Mouse (Mus musculus) embryo, embryonic 11.5 days (tissue): Measurements from ENCODE around the gene Teddm2.
"Not testable (repeated sequence)": the region's sequence is repeated elsewhere in the genome, so short reads cannot be mapped to it uniquely, and the experiment has no call there.

Experiments
- DNase-seq: peaks from one replicate; pipeline ENCODE4 v3.0.0-alpha.2; 2012; ENCODE audit warnings: low read depth, low spot score

The Teddm2 gene

GRCm38 (mm10) chr1:153904236-153904635, 4.2 kb upstream of the Teddm2 start:
- no peak for DNase-seq

DNA sequence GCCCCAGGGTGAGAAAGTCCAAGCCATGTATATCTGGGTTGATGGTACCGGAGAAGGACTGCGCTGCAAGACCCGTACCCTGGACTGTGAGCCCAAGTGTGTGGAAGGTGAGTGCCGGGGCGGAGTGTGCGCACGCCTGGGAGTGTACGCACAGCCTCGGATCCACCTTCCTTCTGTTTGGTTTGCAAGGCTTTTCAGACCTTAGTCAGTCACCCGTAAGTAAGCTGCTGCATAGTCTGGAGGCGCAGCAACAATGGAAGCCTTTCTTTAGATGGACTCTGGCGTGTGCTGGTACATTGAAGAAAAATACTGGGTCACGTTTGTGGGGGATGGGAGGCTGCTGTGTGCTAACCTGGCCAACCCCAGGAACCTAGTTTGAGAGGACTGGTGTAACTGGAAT, 3.0 kb upstream of the Teddm2 start:
- no peak for DNase-seq

DNA sequence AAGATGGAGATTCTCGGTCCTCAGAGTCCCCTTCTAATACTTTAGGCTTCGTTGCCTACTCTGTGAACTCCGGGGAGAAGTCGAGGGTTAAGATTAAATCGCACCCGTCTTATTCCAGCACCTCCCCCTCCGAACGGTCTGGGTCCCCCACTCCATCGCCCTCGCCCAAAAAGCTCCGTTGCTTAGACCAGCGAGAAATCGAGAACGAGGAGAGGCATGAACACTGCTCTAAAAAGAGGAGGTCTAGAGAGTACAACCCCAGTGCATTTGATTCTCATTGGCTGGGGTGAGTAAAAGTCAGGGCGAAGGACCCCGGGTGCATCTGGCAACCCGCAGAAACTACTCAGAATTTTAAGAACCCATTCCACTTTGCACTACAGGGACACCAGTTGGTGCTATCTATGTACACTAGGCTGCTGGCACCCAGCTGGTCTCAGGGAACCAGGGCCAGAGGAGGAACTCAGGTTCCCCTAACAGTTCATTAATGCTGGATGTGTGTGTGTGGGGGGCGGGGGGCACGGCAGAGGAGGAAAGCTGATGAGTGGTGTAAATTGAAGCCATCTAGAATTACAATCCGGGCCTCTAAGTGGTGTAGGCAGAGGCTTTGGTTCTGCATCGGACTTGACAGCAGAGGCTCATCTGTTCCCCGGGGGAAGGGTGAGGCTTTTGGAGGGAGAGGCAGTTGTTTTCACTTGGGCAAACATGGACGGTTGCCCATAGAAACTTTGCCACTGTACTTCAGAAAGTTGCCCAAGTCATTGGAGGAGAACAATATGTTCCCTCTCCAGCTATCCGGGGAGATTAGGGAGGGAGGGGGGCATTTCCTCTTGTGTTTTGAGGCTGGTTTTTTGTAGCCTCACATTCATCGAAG, 1.1 kb upstream of the Teddm2 start:
- DNase-seq = no peak

GRCm38 (mm10) chr1:153900381-153900780, 353 bp upstream of the Teddm2 start:
- no peak for DNase-seq

DNA sequence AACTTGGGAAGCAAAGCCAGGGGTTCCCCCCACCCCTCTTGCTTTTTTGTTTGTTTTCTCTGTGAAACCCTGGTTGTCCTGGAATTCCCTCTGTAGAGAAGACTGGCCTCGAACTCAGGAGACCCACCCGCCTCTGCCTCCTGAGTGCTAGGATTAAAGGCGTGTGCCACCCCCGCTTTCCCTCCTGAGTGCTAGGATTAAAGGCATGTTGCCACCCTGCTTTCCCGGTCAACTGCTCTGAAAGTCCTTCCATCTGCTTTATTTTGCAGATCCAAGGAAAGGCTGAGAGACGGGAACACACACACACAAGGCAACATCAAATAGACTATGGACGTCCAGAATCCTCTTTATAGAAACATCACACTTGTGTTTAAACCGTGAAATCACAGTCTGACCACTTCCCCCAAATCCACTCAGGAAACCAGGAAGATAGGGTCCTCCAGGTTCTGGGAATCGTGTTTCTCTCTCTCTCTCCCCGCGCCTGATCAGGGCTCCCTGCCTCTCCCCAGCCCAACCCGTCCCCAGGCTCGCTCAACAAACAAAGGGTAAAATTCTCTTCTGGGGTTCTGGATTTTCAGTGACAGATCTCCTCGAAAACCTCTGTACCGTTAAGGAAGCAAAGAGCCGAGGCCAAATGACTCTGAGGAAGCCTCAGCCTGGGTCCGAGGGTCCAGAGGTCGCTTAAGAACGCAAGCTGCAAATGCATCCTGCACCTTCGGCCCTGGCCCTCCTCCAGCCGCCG, 868 bp downstream of the Teddm2 start:
- DNase-seq = no peak

GRCm38 (mm10) chr1:153897196-153897595, 2.8 kb downstream of the Teddm2 start:
- DNase-seq = no peak

- DNase-seq = peak; percentile 73
These were observed 5.0 kb downstream of the Teddm2 start for GRCm38 (mm10) chr1:153894979-153895378.

DNA sequence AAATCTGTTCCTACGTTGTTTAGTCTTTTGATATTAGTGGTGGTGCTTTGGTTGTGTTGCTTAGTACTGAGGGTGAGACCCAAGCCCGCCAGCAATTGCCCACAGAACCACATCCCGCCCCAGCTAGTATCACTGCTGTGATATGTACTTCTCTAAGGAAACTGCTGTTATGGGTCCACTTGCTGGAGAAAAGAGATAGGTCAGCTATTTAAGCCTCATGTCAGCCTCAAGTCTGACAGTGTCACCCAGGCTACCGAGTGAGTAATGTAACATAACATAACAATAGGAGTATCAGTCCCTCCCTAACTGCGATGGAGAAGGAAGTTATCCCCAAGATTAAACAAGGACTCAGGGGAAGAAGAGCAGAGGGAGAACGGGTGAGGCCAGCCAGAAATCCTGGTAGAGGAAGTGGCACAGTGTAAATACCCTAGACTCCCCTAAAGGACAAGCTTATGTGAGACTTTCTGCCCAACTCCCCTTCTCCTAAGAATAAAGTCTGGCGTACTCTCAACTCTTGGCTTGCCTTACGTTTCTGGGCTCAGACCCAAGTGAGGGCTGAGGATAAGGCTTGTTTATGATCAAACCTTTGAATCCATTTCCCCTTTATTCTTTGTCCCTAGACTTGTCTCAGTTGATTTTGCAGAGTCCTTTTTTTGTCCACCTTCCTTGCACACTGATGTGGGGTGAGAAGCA, 5.7 kb downstream of the Teddm2 start:
- no peak for DNase-seq

DNA sequence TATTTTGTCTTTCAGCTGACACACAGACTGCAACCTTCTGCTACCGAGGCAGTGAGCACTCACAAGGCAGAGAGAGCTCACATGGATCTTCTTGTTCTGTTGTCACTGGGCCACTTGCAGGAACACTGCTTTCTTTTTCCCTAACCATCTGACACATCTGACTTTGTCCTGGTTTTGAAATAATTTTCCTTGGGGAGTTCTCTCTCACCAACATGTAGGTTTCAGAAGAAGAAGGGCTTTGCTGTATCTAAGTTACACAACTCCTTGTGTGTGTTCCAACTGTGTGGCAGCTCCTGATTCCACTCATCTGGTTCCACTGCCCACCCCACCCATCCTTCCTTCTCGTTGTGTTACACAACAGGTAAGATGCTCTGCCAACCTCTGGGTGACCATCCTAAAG, 6.3 kb downstream of the Teddm2 start:
- DNase-seq = no peak

- no peak for DNase-seq
These were observed 8.6 kb downstream of the Teddm2 start, which contains the start of gene Teddm1a for GRCm38 (mm10) chr1:153891442-153891841. Gene Teddm1a, plus strand, starts transcription at chr1:153891742.

DNA sequence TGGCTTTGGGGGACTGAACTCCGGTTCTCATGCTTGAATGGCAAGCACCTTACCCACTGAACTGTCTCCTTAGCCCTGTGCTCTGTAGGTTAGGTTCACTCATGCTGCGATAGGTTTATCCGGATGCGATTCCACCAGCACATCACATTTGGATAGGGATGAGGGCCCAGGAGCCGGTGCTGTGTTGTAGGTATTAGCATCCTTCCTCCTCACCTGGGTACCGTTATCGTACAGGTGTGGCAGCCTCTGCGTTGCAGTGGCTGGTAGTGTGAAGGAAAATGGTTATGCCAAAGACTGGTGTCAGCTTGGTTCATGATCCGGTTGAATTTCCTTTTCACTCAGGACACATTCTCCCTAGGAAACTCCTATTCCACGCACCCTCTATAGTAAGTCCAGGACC, 9.9 kb downstream of the Teddm2 start:
- DNase-seq = no peak

GRCm38 (mm10) chr1:153886024-153886633, 13.9 kb downstream of the Teddm2 start:
- DNase-seq = no peak

DNA sequence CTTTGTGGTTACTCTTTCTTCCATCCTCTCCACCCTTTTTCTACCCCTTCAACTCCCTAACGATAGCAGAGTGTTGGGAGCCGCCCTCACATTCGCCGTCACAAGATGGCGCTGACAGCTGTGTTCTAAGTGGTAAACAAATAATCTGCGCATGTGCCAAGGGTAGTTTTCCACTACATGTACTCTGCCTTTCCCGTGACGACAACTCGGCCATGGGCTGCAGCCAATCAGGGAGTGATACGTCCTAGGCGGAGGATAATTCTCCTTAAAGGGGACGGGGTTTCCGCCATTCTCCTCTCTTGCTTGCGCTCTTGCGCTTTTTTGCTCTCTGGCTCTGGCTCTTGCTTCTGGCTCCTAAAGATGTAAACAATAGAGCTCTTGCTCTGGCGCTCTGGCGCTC, 19.6 kb downstream of the Teddm2 start:
- DNase-seq = not testable (repeated sequence)

GRCm38 (mm10) chr1:153874045-153874444, 26.0 kb downstream of the Teddm2 start, which contains the start of gene Teddm1b:
Gene Teddm1b, plus strand, starts transcription at chr1:153874345.
- DNase-seq = no peak

DNA sequence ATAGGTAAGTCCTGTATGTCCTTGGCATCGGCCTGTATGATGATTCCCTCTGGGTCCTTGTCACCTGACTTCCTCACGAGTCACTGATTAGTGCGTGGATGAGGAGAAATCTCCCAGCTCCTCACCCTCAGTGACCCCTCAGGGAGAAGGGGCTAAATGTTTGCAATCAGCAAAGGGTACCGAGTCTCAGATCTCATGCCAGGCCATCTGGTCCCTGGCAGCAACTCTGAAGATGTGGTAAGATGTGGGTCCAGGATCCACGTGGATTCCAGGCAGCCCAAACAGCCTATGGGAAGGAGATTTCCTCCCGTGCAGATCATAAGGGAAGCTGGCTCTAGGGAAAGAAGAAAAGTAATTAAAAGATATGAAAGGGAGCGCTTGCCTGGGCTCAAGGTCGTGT, 44.1 kb downstream of the Teddm2 start:
- DNase-seq = no peak

- not testable (repeated sequence) for DNase-seq
These were observed 47.3 kb downstream of the Teddm2 start for GRCm38 (mm10) chr1:153852696-153853095.

GRCm38 (mm10) chr1:153846867-153847266, 53.2 kb downstream of the Teddm2 start:
- DNase-seq = peak; percentile 14

DNA sequence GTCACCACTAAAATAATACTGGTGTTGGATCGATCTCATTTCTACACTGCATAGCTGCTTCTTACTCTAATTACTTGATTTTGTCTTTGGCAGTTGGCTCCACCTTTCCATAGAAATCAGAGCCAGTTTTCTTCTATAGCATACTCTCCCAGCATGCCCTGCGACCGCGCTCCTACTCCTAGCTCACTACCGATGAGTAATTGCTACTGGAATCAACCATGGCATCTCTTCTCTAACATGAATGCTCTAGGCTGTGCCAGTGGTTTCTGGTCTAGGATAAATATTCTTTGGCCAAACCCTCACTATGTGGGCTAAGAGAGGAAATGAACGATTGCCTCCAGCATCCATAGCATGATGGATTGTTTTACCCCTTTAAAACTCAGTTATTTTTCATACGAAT, 53.6 kb downstream of the Teddm2 start:
- no peak for DNase-seq

- DNase-seq = no peak
These were observed 56.0 kb downstream of the Teddm2 start, which contains the start of gene Rgsl1 for GRCm38 (mm10) chr1:153844042-153844441. Gene Rgsl1, minus strand, starts transcription at chr1:153844142.

DNA sequence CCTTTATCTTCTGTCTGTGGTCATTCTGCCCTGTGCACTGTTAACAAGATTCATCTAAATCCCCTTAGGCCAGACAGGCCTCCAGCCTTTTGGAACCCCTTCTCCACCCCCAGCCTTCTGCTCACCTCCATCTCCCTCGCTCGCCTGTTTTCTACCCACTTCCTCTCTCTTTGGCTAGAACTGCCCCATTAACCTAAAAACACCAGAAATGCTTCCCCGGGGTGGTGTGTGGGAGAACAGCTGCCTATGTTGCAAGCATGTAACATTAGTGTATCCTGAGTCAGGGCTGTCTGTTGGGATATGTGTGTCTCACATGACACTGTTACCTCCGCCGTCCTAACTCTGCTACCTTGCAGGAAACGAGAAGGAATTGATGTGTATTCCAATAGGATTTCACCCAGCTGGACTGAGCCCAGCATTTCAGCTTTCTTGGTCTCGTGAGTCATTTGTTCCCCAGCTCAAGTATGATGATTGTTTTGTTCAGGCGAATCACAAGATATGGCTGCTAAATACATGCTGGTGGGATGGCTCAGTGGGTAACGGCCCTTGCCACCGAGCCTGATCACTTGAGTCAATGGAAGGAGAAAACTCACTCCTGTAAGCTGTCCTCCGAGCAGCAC, 57.8 kb downstream of the Teddm2 start:
- DNase-seq = no peak

DNA sequence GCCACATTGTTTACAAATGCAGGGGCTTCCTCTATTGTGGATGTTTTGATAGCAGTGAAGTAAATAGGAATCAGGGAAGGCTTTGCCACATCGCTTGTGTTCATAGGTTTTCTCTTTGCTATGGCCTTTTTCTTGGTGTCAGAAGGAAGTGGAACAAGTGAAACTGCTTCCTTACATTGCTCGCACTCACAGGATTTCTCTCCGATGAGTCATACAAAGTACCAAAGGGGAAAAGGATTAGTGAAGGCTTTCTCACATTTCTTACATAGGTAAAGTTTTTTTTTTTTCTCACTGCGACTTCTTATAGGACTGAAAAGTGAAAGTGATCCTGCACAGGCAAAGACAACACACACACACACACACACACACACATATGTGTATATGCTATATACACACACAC, 64.0 kb downstream of the Teddm2 start:
- DNase-seq = no peak
